Mouse (Mus musculus) limb, embryonic 12.5 days (tissue): Measurements from ENCODE around the gene Lrrc75a. TPM values are rescaled to one million over a fixed set of nuclear protein-coding genes. Genes with fewer than 3 reads are reported as not detected.

Experiments used
- ATAC-seq: fragments of 200-750 bp; cut with Nextera tagmentation; 2 replicates; pipeline ENCODE4 v1.8.0; 2017; ENCODE audit warnings: low read depth, moderate TSS enrichment; ENCODE audit not compliant: insufficient number of reproducible peaks, insufficient read depth, low FRiP score, low TSS enrichment
- H3K27ac ChIP-seq: fragments of 300-500 bp; sonication (generic); 2 replicates; pipeline ENCODE4 v1.5.1; 2016; ENCODE audit warnings: mild to moderate bottlenecking, moderate library complexity
- H3K27me3 ChIP-seq: fragments of 300-500 bp; sonication (generic); 2 replicates; pipeline ENCODE4 v1.6.1; 2016; ENCODE audit warnings: mild to moderate bottlenecking, moderate library complexity
- H3K36me3 ChIP-seq: fragments of 300-500 bp; sonication (generic); 2 replicates; pipeline ENCODE4 v1.6.1; 2016; ENCODE audit warnings: mild to moderate bottlenecking, moderate library complexity
- H3K4me1 ChIP-seq: fragments of 300-500 bp; sonication (generic); replicated peaks from 2 replicates; pipeline ENCODE4 v1.6.1; 2016
- H3K4me2 ChIP-seq: fragments of 300-500 bp; sonication (generic); 2 replicates; pipeline ENCODE4 v1.6.1; 2016; ENCODE audit warnings: mild to moderate bottlenecking, moderate library complexity
- H3K4me3 ChIP-seq: fragments of 300-500 bp; sonication (generic); replicated peaks from 2 replicates; pipeline ENCODE4 v1.5.1; 2016; ENCODE audit warnings: mild to moderate bottlenecking
- H3K9ac ChIP-seq: fragments of 300-500 bp; sonication (generic); replicated peaks from 2 replicates; pipeline ENCODE4 v1.6.1; 2016; ENCODE audit warnings: mild to moderate bottlenecking, moderate library complexity
- H3K9me3 ChIP-seq: fragments of 300-500 bp; sonication (generic); 2 replicates; pipeline ENCODE4 v1.6.1; 2016; ENCODE audit warnings: mild to moderate bottlenecking, moderate library complexity
- WGBS: fragments of 180-500 bp; shearing (Covaris S2); methylation state at CpG from one replicate; pipeline ENCODE4 v1.1.7; 2016; 5-methylcytosine and 5-hydroxymethylcytosine counted together
- polyA plus RNA-seq: library from polyadenylated mRNA; unstranded; fragments of >200 nt; fragmentation: Nextera tagmentation; extraction: Ambion mirVana; gene quantifications from 2 replicates; pipeline ENCODE4 v1.2.1, GENCODE M21; 2016

Lrrc75a gene
- polyA plus RNA-seq, 1 experiment from 2014 or later: 19.2 TPM

DNA sequence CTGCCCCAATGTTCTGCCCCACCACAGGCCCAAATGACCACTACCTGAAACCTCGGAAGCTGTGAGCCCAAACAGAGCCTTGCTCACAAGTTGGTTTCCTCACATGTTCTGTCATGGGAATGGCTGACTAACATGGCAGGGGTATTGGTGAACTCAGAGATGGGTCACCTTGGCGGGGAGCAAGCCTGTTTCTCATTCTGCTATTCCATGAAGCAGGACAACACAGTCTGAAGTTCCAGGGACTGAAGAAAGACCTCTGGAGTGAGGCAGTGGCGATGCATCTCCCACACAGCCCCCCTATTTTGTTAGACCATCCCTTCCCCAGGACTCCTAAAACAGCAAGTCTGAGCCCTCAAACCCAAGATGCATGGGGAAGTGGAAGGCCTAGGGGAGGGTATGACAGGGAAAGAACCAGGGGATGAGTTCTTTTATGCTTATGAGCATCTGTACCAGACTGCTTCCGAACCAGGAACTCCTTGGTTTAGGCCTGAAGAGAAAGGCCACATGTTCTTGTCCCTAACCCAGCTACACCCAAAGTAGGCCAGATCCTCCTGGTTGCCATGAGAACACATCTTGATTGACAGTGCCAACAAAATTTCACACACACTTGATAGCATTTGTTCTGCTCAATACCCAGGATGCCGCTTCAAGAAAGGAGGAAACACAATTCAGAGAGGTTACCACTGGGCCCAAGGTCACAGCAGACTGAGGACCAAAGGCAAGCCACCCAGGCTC is 3.6 kb downstream of the Lrrc75a start:
- Histone ChIP-seq H3K27ac (0 out of 2 replicates have a peak overlapping the region, but pooled peaks have one; percentile 7), H3K4me2 (no peak overlapping the region), H3K4me3 (no peak overlapping the region), H3K4me1 (peaks cover 56% of the 10 kb centered on the region), H3K9me3 (no peaks in the 10 kb centered on the region), H3K36me3 (peaks cover 10% of the 10 kb centered on the region; the same call in 1 of the 2 replicates), H3K27me3 (no peaks in the 10 kb centered on the region), H3K9ac (no peak overlapping the region)
- 91% methylated on average over 5 of the region's 5 CpGs for WGBS
- no peak for ATAC-seq

DNA sequence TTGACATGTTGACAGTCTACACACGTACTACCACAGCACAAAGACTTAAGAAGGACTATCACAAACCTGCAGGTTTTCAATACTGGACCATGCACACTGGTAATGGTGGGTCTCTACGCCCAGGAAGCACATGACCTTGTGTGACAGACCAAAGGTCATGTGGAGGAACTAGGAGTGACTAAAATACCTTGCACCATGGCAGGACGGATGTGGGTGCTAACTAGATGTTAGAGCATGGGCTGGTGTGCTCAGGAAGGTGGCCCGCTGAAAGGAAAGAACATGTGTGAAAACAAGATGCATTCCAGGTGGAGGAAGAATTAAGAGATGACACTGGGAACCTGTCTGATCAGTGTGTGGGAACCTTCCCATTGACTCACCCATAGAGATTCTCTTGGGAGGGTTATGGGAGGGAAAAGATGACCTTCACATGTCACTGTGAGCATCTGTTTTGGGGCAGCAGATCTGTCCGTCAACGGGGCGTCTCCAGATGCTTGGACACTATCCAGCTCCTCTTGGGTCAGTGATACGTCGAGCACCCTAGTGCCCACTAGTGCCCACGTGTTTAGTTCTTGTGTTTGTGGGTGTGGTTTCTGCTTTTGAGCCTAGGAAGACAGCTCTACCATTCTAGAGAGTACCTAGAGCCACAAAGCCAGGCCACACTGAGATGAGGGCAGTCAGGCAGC is 4.5 kb downstream of the Lrrc75a start:
- Histone ChIP-seq H3K36me3 (peaks cover 10% of the 10 kb centered on the region; the same call in 1 of the 2 replicates), H3K27me3 (no peaks in the 10 kb centered on the region), H3K9me3 (no peaks in the 10 kb centered on the region), H3K4me3 (no peak overlapping the region), H3K27ac (no peak overlapping the region), H3K4me1 (peaks cover 57% of the 10 kb centered on the region), H3K4me2 (no peak overlapping the region), H3K9ac (no peak overlapping the region)
- WGBS: 90% methylated on average over 10 of the region's 10 CpGs
- ATAC-seq: no peak

DNA sequence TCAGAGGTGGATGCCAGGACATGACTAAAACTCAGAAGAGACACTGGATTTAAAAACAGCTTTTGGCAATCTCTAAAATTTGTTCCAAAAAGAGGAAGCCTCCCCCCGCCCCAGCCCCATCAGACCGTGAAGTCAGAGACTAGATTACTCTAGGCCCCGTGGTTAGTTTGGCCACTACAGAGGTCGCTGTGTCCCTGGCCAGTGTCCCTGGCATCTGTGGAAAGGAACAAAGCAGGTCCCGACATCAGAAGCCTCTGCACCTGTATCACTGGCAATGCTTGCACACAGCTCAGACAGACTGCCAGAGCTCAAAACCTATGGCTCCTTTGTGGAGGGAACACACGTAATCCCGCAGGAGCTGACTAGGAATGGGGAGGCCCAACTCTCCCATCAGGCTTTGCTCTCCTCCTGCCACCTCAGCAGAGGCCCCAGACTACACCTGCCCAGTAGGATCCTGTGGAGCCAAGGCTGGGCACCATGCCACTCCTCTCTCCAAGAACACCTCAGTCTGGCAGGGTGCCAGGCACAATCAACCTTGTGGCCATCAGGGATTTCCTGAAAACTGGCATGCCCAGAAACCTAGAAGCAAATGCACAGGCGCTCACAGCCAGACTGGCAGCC is 5.2 kb downstream of the Lrrc75a start:
- Histone ChIP-seq H3K27ac (no peak overlapping the region), H3K36me3 (peaks cover 10% of the 10 kb centered on the region; the same call in 1 of the 2 replicates), H3K9me3 (no peaks in the 10 kb centered on the region), H3K9ac (no peak overlapping the region), H3K4me3 (no peak overlapping the region), H3K4me1 (peaks cover 64% of the 10 kb centered on the region), H3K4me2 (no peak overlapping the region), H3K27me3 (no peaks in the 10 kb centered on the region)
- WGBS: 82% methylated on average over 8 of the region's 8 CpGs
- ATAC-seq: no peak

DNA sequence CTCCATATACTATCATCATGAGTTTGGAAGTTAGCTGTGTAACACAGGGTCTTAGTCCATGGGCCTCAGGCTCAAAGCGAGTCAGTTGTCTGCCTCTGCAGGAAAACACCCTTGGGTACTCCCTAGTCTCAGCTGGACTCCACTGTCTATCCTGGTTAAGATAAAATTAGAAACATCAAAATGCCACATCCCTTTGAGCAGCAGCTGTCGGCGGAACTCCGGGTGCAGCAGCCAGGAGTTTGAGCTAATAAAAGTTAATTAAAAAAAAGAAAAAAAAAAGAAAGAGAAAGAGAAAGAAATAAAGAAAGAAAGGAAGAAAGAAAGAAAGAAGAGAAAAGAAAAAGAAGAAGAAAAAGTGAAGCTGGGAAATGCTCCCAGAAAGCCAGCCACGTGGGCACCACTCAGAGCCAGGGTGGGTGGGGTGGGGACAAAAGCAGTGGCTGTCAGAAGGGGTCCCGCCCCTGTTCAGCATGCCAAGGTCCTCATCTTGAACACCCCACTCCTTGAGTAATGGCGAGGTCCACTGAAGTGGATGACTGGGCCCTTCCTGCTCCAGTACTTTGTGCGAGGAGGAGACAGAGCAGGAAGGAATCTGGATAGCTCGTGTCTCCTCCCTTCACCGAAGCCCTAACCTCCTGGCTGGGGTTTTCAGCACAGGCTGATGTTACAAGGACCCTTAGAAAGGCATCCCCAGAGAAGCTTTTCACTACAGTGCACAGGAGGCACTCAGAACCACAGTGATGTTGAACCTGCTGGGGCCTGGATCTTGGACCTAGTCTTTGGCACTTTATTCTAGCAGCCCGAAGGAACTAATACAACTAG is 6.1 kb downstream of the Lrrc75a start:
- H3K4me3 ChIP-seq: no peak overlapping the region
- H3K27me3 ChIP-seq: no peaks in the 10 kb centered on the region
- H3K9me3 ChIP-seq: no peaks in the 10 kb centered on the region
- WGBS: 59% methylated on average over 11 of the region's 11 CpGs
- no peak for ATAC-seq
- H3K36me3 ChIP-seq: peaks cover 10% of the 10 kb centered on the region; the same call in 1 of the 2 replicates
- peaks cover 57% of the 10 kb centered on the region for H3K4me1 ChIP-seq
- H3K9ac ChIP-seq: no peak overlapping the region; the same call in 1 of the 2 replicates
- H3K4me2 ChIP-seq: no peak overlapping the region
- no peak overlapping the region for H3K27ac ChIP-seq

DNA sequence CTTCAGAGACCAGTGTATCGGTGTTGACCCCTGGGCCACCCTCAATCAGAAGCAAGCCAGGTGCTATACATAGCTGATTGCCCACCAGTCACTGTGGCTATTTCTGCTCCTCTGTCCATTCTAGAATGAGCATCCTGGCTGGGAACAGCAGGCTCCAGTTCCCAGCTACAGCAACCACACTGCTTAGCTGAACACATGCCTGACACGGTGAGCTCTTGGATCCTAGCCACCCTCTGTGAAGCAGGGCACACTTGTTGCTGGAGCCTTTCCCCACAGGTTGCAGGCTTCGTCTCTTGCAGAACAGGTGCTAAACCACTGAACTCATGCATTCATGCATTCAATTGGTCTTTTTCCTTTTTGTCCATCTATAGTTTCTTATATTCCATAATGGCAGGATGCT is 7.9 kb downstream of the Lrrc75a start:
- WGBS: 82% methylated on average over 3 of the region's 3 CpGs
- Histone ChIP-seq H3K9me3 (no peaks in the 10 kb centered on the region), H3K4me1 (peaks cover 54% of the 10 kb centered on the region), H3K36me3 (peaks cover 10% of the 10 kb centered on the region; the same call in 1 of the 2 replicates), H3K27me3 (no peaks in the 10 kb centered on the region), H3K4me2 (no peak overlapping the region), H3K4me3 (no peak overlapping the region), H3K9ac (no peak overlapping the region), H3K27ac (no peak overlapping the region)
- no peak for ATAC-seq

DNA sequence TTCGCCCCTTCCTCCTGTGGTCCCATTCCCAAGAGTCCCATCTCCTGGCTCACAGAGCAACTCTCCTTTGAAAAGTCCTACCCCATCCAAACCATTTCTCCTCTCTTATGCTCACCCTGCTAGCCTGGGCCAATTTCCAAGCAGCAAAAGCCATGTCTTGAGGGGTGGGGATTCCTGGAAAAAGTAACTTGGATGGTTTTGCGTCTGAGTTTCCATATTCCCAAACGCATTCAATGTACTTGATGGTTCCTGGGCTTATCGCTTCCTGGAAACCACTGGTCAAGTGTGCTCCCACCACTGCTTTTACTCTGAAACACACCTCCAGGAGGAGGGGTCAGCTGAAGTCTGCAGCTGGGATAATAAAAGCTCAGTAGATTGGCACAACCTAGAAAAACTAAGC is 9.9 kb downstream of the Lrrc75a start:
- peaks cover 54% of the 10 kb centered on the region for H3K4me1 ChIP-seq
- no peak overlapping the region for H3K4me3 ChIP-seq
- H3K27ac ChIP-seq: peak overlapping the region; percentile 23; the same call in 1 of the 2 replicates
- H3K36me3 ChIP-seq: peaks cover 6% of the 10 kb centered on the region; the same call in 1 of the 2 replicates
- H3K27me3 ChIP-seq: no peaks in the 10 kb centered on the region
- H3K4me2 ChIP-seq: no peak overlapping the region
- no peak overlapping the region for H3K9ac ChIP-seq
- WGBS: 91% methylated on average over 4 of the region's 4 CpGs
- no peaks in the 10 kb centered on the region for H3K9me3 ChIP-seq
- ATAC-seq: no peak

DNA sequence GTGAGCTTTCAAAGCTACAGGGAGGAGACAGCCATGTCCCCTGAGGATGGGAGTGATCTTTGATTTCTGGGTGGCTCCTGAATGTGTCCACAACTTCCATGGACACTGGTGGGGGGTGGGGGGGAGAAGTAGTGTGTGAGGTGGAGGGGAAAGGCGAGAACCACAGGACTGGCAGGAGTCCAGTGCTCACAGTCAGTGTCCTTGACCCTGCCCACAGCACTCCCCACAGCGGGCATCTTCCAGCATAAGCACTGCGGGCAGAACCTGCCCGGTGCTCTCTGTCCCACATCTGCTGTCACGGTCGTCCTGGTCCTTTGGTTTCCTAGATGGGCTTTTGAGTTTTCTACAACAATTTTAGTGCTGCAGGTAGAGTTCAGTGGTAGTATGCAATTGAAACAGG is 10.5 kb downstream of the Lrrc75a start:
- H3K4me1 ChIP-seq: peaks cover 48% of the 10 kb centered on the region
- WGBS: 90% methylated on average over 6 of the region's 6 CpGs

DNA sequence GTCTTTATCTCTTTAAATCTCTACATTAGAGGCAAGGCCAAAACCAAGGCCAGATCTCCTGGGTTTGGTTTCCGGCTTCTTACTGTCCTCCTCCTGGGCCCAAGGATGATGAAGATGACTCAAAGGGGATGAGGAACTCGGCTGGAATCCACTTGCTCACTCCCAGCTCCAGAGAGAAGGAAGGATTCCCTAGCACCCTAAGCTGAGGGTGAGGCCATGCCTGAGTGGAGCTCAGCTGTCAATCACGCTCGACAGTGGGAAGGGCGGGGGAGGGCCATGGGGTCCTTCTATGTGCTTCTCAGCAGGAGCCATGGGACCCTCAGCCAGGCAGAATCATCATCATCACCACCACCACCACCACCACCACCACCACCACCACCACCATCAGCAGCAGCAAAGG is 10.9 kb downstream of the Lrrc75a start:
- Histone ChIP-seq H3K4me1 (peaks cover 44% of the 10 kb centered on the region), H3K4me2 (no peak overlapping the region), H3K9ac (no peak overlapping the region), H3K27ac (no peak overlapping the region), H3K27me3 (no peaks in the 10 kb centered on the region), H3K36me3 (peaks cover 6% of the 10 kb centered on the region; the same call in 1 of the 2 replicates), H3K9me3 (no peaks in the 10 kb centered on the region), H3K4me3 (no peak overlapping the region)
- WGBS: 81% methylated on average over 5 of the region's 5 CpGs
- no peak for ATAC-seq

More for the DNA sequence above, 10.5 kb downstream of the Lrrc75a start:
- ATAC-seq: no peak
- Histone ChIP-seq H3K9ac (no peak overlapping the region), H3K27ac (no peak overlapping the region), H3K4me3 (no peak overlapping the region), H3K9me3 (no peaks in the 10 kb centered on the region), H3K27me3 (no peaks in the 10 kb centered on the region), H3K36me3 (peaks cover 6% of the 10 kb centered on the region; the same call in 1 of the 2 replicates), H3K4me2 (no peak overlapping the region)

DNA sequence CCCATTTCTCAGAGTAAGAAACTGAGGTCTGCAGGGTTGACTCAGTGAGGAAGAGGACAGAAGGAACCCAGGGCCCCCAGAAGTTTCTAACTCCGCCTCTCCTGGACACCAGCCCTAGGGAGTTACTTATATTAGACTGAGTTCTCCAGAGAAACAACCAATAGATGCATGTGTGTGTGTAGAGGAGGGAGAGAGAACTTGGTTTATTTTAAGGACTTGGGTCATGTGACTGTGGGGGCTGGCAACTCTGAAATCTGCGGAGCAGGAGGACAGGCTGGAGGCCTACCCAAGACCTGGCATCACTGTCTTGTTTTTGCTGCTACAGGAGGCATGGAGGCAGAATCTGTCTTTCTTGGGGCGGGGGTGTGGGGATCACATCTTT is 11.5 kb downstream of the Lrrc75a start:
- Histone ChIP-seq H3K9ac (no peak overlapping the region), H3K4me1 (peaks cover 40% of the 10 kb centered on the region), H3K4me3 (no peak overlapping the region), H3K9me3 (no peaks in the 10 kb centered on the region), H3K36me3 (peaks cover 6% of the 10 kb centered on the region; the same call in 1 of the 2 replicates), H3K27ac (no peak overlapping the region), H3K4me2 (no peak overlapping the region), H3K27me3 (no peaks in the 10 kb centered on the region)
- 79% methylated on average over 3 of the region's 3 CpGs for WGBS
- ATAC-seq: no peak

DNA sequence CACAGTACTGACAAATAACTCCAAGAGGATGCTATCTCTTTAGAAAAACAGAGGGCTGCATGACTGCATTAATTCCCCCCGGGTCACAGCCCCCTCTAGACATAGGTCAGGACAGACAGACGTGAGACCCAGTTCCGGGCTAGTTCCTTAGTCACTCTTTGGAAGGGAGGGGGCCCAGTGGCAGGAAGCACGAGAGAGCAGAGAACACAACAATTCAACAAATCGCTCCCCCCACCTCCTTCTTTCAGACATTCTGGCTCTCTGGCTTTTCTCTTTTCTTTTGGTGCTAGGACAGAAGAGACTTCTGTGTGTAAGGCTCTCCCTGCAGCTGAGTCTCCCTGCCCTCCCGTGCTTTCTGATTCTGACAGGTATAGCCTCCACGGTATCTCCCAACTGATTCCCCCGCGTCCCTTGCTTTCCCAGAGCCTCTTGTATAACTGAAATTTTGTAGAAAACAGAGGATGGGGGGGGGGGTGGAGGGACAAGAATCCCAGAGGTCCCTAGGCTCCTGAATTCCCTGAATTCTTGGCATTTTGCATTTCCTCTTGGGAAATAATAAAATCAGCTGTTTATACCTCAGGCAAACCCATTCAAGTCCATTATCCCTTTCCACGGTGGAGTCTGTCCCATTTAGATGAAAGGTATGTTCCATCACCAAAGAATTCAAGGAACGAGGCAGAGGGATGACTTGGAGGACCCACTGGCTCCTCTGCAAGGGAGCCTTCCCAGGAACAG is 12.1 kb downstream of the Lrrc75a start:
- H3K27ac ChIP-seq: 0 out of 2 replicates have a peak overlapping the region, but pooled peaks have one; percentile 2
- H3K9me3 ChIP-seq: no peaks in the 10 kb centered on the region
- H3K36me3 ChIP-seq: peaks cover 6% of the 10 kb centered on the region; the same call in 1 of the 2 replicates
- no peaks in the 10 kb centered on the region for H3K27me3 ChIP-seq
- 71% methylated on average over 11 of the region's 11 CpGs for WGBS
- peaks cover 45% of the 10 kb centered on the region for H3K4me1 ChIP-seq
- no peak for ATAC-seq
- H3K9ac ChIP-seq: no peak overlapping the region
- no peak overlapping the region for H3K4me3 ChIP-seq
- H3K4me2 ChIP-seq: no peak overlapping the region
